Mouse (Mus musculus) myocyte (in vitro differentiated cells): ENCODE results near the gene Slc38a1. TPM values are rescaled to one million over a fixed set of nuclear protein-coding genes. Genes with fewer than 3 reads are reported as not detected.

Experiments used
- H3K27me3 ChIP-seq: one replicate; pipeline ENCODE4 v1.6.1; 2011; ENCODE audit not compliant: control insufficient read depth, insufficient read depth, insufficient read length
- H3K36me3 ChIP-seq: one replicate; pipeline ENCODE4 v1.6.1; 2011; ENCODE audit not compliant: control insufficient read depth, insufficient read depth
- H3K4me2 ChIP-seq: one replicate; pipeline ENCODE4 v1.6.1; 2011; ENCODE audit warnings: low read depth, control low read depth
- H3K4me3 ChIP-seq: one replicate; pipeline ENCODE4 v1.5.1; 2011; ENCODE audit warnings: mild to moderate bottlenecking, control low read depth, moderate library complexity
- H3K79me2 ChIP-seq: one replicate; pipeline ENCODE4 v1.6.1; 2011; ENCODE audit not compliant: control insufficient read depth, insufficient read depth
- H3ac ChIP-seq: one replicate; pipeline ENCODE4 v1.6.1; 2011; ENCODE audit not compliant: control insufficient read depth, insufficient read length
- CEBPB ChIP-seq: IDR thresholded peaks from 2 replicates; pipeline ENCODE4 v1.6.1; 2011; ENCODE audit warnings: mild to moderate bottlenecking, moderate library complexity; ENCODE audit not compliant: poor library complexity, insufficient read depth, severe bottlenecking
- E2F4 ChIP-seq: IDR thresholded peaks from one replicate; pipeline ENCODE4 v1.6.1; 2011; ENCODE audit warnings: mild to moderate bottlenecking, control low read depth, moderate library complexity; ENCODE audit not compliant: insufficient read depth
- MAX ChIP-seq: IDR thresholded peaks from one replicate; pipeline ENCODE4 v1.6.1; 2011; ENCODE audit warnings: low read depth, mild to moderate bottlenecking, control low read depth
- MYOD1 ChIP-seq, 3 experiments: IDR thresholded peaks; one replicate each; pipeline ENCODE4 v1.6.1; 2011; ENCODE audit warnings: control low read depth in 2 of 3, low read depth in 2 of 3, mild to moderate bottlenecking in 2 of 3, moderate library complexity in 1 of 3; ENCODE audit not compliant: insufficient read length in 2 of 3, control insufficient read depth in 1 of 3
- MYOG ChIP-seq, 3 experiments: IDR thresholded peaks; one replicate each; pipeline ENCODE4 v1.6.1; 2011; ENCODE audit warnings: control low read depth in 2 of 3, low read depth in 2 of 3, mild to moderate bottlenecking in 2 of 3; ENCODE audit not compliant: insufficient read length in 2 of 3, control insufficient read depth in 1 of 3, insufficient read depth in 1 of 3
- POLR2A ChIP-seq: IDR thresholded peaks from one replicate; pipeline ENCODE4 v1.6.1; 2011; ENCODE audit warnings: low read depth, mild to moderate bottlenecking, control low read depth, moderate library complexity; ENCODE audit not compliant: insufficient read length
- POLR2AphosphoS2 ChIP-seq: IDR thresholded peaks from one replicate; pipeline ENCODE4 v1.6.1; 2011; ENCODE audit warnings: low read depth, control low read depth; ENCODE audit not compliant: insufficient read length
- REST ChIP-seq: IDR thresholded peaks from one replicate; pipeline ENCODE4 v1.6.1; 2011; ENCODE audit warnings: mild to moderate bottlenecking, control low read depth, moderate library complexity; ENCODE audit not compliant: insufficient read depth, insufficient read length
- SRF ChIP-seq: IDR thresholded peaks from one replicate; pipeline ENCODE4 v1.6.1; 2011; ENCODE audit warnings: low read depth; ENCODE audit not compliant: control insufficient read depth, insufficient read length
- TCF12 ChIP-seq: IDR thresholded peaks from one replicate; pipeline ENCODE4 v1.6.1; 2011; ENCODE audit warnings: mild to moderate bottlenecking, control low read depth; ENCODE audit not compliant: poor library complexity, insufficient read depth, severe bottlenecking
- TCF3 ChIP-seq: IDR thresholded peaks from one replicate; pipeline ENCODE4 v1.6.1; 2011; ENCODE audit warnings: low read depth, control low read depth; ENCODE audit not compliant: insufficient read length
- USF1 ChIP-seq: IDR thresholded peaks from one replicate; pipeline ENCODE4 v1.6.1; 2011; ENCODE audit warnings: low read depth, mild to moderate bottlenecking, control low read depth, moderate library complexity
- polyA plus RNA-seq: library from polyadenylated mRNA; unstranded; fragments of >200 nt; fragmentation: generic; extraction: Trizol; gene quantifications from one replicate; pipeline ENCODE4 v1.2.1, GENCODE M21; 2012; ENCODE audit warnings: missing spikeins

The Slc38a1 gene
- polyA plus RNA-seq, 1 experiment: 28.5 TPM

DNA sequence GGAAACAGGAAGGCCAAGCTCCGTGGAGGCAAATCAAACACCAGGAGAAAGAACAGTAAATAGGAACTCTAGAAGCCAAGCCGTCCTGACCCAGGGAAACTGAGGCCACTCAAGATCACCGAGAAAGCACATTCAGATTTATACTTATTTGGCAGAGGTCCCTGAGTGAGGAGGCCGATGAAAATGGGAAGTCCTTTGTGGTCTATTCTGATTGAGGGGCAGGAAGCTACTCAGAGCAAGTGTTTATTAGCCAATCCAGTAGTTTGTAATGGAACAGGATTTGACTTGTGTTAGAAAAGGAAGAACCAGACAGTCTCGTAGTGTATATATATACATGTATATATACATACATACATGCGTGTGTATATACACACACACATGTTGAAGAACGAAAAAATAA is 48.8 kb downstream of the Slc38a1 start:
- TF ChIP-seq USF1 (no peak), TCF3 (no peak), SRF (no peak), REST (no peak), MYOG (IDR thresholded peaks at IDR 0.05; ENCODE audit: control insufficient read depth in 1 of 3, insufficient read depth in 1 of 3, insufficient read length in 2 of 3, low read depth in 2 of 3) (no peak), CEBPB (no peak), POLR2AphosphoS2 (no peak)
- peaks cover 19% of the 10 kb centered on the region for H3K36me3 ChIP-seq
- no peak overlapping the region for H3ac ChIP-seq
- H3K4me3 ChIP-seq: no peak overlapping the region
- H3K4me2 ChIP-seq: no peak overlapping the region
- H3K27me3 ChIP-seq: no peaks in the 10 kb centered on the region
- peaks cover 5% of the 10 kb centered on the region for H3K79me2 ChIP-seq

DNA sequence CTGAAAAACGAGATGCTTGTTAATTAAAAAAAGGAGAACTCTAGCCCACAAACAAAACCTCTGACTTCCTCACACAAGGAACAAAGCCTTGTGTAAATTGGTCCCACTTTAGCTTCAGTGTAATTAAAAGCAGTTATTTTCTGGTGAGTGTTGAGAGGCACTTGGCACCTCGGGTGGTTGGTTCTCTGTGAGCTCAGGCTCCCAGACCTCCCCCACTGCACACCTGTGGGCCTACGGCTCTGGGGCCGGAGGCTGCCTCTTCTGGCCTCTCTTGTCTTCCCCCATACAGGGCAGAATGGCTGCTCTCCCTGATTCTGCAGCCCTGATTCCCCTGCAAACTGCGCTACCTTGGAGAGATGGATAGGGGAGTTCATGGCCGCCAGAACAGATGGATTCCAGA is 49.3 kb downstream of the Slc38a1 start:
- no peak overlapping the region for H3ac ChIP-seq
- peaks cover 5% of the 10 kb centered on the region for H3K79me2 ChIP-seq
- no peak for TF ChIP-seq SRF
- no peak overlapping the region for H3K4me2 ChIP-seq
- no peak overlapping the region for H3K4me3 ChIP-seq
- no peaks in the 10 kb centered on the region for H3K27me3 ChIP-seq
- peaks cover 19% of the 10 kb centered on the region for H3K36me3 ChIP-seq

DNA sequence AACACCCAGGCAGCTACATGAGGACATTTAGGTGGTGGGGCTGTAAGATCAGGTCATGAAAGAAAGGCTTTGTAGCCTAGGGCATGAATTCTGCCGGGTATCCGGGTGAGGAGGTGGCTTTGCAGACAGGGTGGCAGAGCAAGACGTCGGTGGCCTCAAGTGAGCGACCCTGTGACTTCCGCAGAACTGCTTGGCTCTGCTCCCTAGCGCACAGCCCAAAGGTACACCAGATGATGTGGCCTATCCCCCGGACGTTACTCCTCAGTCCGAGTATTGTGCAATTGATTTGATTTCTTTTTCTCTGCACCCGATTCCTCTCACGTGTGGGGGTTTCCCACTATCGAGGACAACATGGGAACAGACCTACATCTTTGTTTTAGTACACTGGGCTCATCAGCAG is 49.7 kb downstream of the Slc38a1 start:
- TF ChIP-seq E2F4: no peak
- no peak for TF ChIP-seq USF1
- TF ChIP-seq TCF12: no peak
- no peak for TF ChIP-seq CEBPB
- no peak for TF ChIP-seq MAX
- H3K79me2 ChIP-seq: peaks cover 5% of the 10 kb centered on the region
- no peak overlapping the region for H3K4me3 ChIP-seq
- H3ac ChIP-seq: no peak overlapping the region
- peaks cover 19% of the 10 kb centered on the region for H3K36me3 ChIP-seq
- no peaks in the 10 kb centered on the region for H3K27me3 ChIP-seq
- H3K4me2 ChIP-seq: no peak overlapping the region

DNA sequence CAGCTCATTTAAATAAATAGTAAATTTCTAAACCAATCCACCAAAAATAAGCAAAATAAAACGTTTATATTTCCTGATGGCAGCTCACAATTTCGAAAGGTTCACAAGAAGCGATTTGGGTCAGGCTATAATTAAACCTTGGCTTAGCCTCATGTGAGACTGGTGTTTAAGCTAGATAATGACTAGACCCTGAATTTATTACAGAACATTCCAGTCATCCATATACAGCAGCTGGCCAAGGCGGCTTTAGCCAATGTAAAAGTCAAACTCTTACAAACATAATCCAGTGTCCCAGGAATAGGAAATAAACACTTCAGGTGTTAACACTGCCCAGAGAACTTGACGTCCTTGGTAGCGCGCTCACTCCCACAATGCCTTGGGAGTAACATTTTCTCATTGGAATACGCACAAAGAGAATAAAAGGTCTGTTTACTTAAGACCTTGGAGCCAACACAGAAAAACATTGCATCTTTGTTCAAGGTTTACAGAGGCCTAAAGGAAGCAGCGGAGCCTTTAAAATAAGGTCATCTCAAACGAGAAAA is 50.8 kb downstream of the Slc38a1 start:
- no peak overlapping the region for H3ac ChIP-seq
- H3K27me3 ChIP-seq: no peaks in the 10 kb centered on the region
- H3K4me2 ChIP-seq: peak overlapping the region; percentile 43
- H3K36me3 ChIP-seq: peaks cover 26% of the 10 kb centered on the region
- no peak overlapping the region for H3K4me3 ChIP-seq
- peaks cover 5% of the 10 kb centered on the region for H3K79me2 ChIP-seq
- TF ChIP-seq POLR2AphosphoS2 (no peak), TCF3 (no peak), E2F4 (no peak), POLR2A (no peak), USF1 (no peak), MYOD1 (IDR thresholded peaks at IDR 0.05; ENCODE audit: control insufficient read depth in 1 of 3, insufficient read length in 2 of 3, low read depth in 2 of 3) (no peak), MAX (no peak), MYOG (IDR thresholded peaks at IDR 0.05; ENCODE audit: control insufficient read depth in 1 of 3, insufficient read depth in 1 of 3, insufficient read length in 2 of 3, low read depth in 2 of 3) (no peak), REST (no peak), SRF (no peak), CEBPB (no peak), TCF12 (no peak)

- TF ChIP-seq SRF (no peak), CEBPB (no peak), USF1 (no peak), REST (no peak), POLR2AphosphoS2 (no peak), TCF12 (no peak), MAX (no peak)
- Histone ChIP-seq H3ac (no peak overlapping the region), H3K36me3 (peaks cover 46% of the 10 kb centered on the region), H3K4me2 (no peak overlapping the region), H3K27me3 (no peaks in the 10 kb centered on the region), H3K4me3 (no peak overlapping the region), H3K79me2 (peaks cover 5% of the 10 kb centered on the region)
Observed at GRCm38 (mm10) chr15:96588996-96589657, 53.6 kb downstream of the Slc38a1 start.

- Histone ChIP-seq H3K4me2 (no peak overlapping the region), H3ac (no peak overlapping the region), H3K27me3 (no peaks in the 10 kb centered on the region), H3K36me3 (peaks cover 57% of the 10 kb centered on the region), H3K79me2 (no peaks in the 10 kb centered on the region), H3K4me3 (no peak overlapping the region)
- no peak for TF ChIP-seq TCF12
- no peak for TF ChIP-seq REST
- TF ChIP-seq MYOD1 (IDR thresholded peaks at IDR 0.05; ENCODE audit: control insufficient read depth in 1 of 3, insufficient read length in 2 of 3, low read depth in 2 of 3): no peak
- no peak for TF ChIP-seq SRF
Observed at GRCm38 (mm10) chr15:96587998-96588397, 54.7 kb downstream of the Slc38a1 start.
